Mouse (Mus musculus) large intestine, adult 2 months (tissue): ENCODE results near the gene Ampd1. TPM values are rescaled to one million over a fixed set of nuclear protein-coding genes. Genes with fewer than 3 reads are reported as not detected.

Source experiments
- DNase-seq: peaks from one replicate; pipeline ENCODE4 v3.0.0-alpha.2; 2012; ENCODE audit warnings: low read depth, low spot score
- WGBS: fragments of 180-500 bp; shearing (Covaris S2); methylation state at CpG from one replicate; pipeline ENCODE4 v1.1.7; 2018; 5-methylcytosine and 5-hydroxymethylcytosine counted together
- polyA plus RNA-seq: library from polyadenylated mRNA; depleted of rRNA; stranded (reverse); fragments of >200 nt; gene quantifications from 2 replicates; pipeline ENCODE4 v1.2.3, GENCODE M21; 2012; rRNA removed

Gene Ampd1
- polyA plus RNA-seq, 1 experiment: 0.17 TPM

- WGBS: 83% methylated on average over 23 of the region's 23 CpGs
These were observed 72.7 kb downstream of the Ampd1 start for GRCm38 (mm10) chr3:103146330-103147166.

GRCm38 (mm10) chr3:103147775-103148174 lies 74.0 kb downstream of the Ampd1 start:
- WGBS: 85% methylated on average over 4 of the region's 4 CpGs
- no peak for DNase-seq

More at GRCm38 (mm10) chr3:103146330-103147166, 72.7 kb downstream of the Ampd1 start:
- no peak for DNase-seq

DNA sequence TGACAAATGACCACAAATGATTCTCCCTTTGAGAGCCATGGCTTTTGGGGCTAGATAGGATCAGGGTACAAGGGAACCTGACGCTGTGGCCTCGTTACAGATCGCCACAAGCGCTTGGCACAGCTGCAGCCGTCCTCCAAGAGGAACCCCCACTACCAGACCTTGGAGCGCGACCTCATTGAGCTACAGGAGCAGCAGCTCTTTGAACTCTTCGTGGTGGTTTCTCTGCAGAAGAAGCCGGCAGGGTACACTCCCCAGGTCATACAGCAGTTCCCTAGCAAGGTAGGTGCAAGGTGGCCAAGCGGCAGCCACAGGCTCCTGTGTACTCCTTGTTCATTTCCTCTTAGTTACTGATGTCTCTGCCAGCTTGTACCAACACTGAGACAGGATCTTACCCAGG lies 75.1 kb downstream of the Ampd1 start:
- DNase-seq: no peak
- 92% methylated on average over 10 of the region's 10 CpGs for WGBS

Other genes with a start within 250 kb of the Ampd1 start
- gene Sycp1, start 137.9 kb upstream of the Ampd1 start, polyA plus RNA-seq: not detected in 2 replicates
- gene Nr1h5, start 109.9 kb upstream of the Ampd1 start, polyA plus RNA-seq: not detected in 2 replicates
- 13.9 and 17.7 TPM in 2 replicates for gene Sike1, start 78.3 kb upstream of the Ampd1 start, polyA plus RNA-seq
- 26.7 and 28.0 TPM in 2 replicates for gene Csde1, start 53.6 kb upstream of the Ampd1 start, polyA plus RNA-seq
- gene Nras, start 15.7 kb upstream of the Ampd1 start, polyA plus RNA-seq: 21.6 and 23.0 TPM in 2 replicates
- 0.25 and 0.33 TPM in 2 replicates for gene Dennd2c, start 28.6 kb downstream of the Ampd1 start, polyA plus RNA-seq
- 18.9 and 19.7 TPM in 2 replicates for gene Bcas2, start 97.6 kb downstream of the Ampd1 start, polyA plus RNA-seq
- gene Trim33, start 205.3 kb downstream of the Ampd1 start, polyA plus RNA-seq: 5.0 and 9.1 TPM in 2 replicates